Mouse (Mus musculus): ENCODE measurements around the gene Hdgf.

Gene Hdgf

DNA sequence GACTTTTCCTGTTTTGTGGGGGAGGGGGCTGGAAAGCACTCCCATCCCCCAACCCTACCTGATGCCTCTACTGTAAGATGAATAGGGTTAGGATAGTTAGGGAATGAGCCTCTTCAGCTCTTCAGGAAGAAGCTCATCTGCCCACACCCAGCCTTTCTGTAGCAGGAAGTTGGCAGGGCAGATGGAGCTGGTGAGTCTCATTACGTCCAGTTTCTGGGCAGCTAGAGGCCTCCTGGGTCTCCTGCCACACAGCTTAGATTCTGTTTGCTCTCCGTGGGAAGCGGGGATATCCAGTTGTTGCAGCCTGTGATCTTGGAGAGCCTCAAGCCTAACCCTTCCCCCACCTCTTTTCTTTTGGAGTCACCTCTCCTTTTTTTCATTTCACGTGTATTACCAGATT lies 3.8 kb downstream of the Hdgf start:
- DNase-seq (ENCODE audit: low read depth) = no peak

GRCm38 (mm10) chr3:87910573-87911141 lies 4.5 kb downstream of the Hdgf start:
- DNase-seq (ENCODE audit: low read depth) = no peak

- DNase-seq (ENCODE audit: low read depth) = no peak
Observed at GRCm38 (mm10) chr3:87913491-87913890, 7.4 kb downstream of the Hdgf start.

GRCm38 (mm10) chr3:87913891-87914290 lies 7.8 kb downstream of the Hdgf start:
- no peak for DNase-seq (ENCODE audit: low read depth)

GRCm38 (mm10) chr3:87916990-87917389 lies 10.9 kb downstream of the Hdgf start:
- no peak for DNase-seq (ENCODE audit: low read depth)

- no peak for DNase-seq (ENCODE audit: low read depth)
Observed at GRCm38 (mm10) chr3:87918551-87918950, 12.4 kb downstream of the Hdgf start.

DNA sequence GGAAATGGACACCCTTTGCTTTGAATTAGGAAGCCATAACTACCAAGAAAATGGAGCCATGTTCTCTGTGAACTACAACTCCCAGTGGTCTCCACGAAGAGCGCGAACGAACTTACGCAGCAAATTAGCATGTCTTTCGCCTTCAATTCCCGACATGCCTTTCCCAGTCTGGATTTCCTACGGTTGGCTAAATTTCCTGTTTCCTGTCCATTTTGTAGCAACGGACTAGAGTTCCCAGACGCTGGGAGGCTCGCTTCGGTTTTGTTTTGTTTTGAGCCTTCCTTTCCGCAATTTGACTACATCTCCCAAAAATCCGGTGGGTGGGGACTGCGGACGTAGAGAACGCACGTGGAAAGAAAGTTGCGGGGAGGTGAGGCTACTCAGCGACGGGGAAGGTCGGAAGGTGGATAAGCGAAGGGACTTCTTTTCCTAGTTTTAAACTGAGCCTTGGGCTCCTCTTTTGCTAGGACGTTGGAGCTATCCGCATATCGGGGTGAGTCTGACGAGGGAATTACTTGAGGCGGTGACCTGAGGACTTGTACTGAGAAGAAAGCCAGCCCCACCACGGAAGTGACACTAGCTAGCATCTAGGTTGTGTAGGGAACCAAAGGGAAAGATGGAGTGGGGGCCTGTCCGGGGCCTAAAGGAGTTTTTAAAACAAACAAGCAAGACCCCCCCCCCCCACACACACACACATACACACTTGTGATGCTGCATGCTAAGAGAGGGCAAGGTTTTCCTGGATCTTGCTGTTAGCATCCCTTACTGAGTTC lies 13.4 kb downstream of the Hdgf start, which contains the start of gene Mrpl24:
Gene Mrpl24 (plus strand): TSS at position 171 of the 773 bp plus-strand sequence.
- DNase-seq (ENCODE audit: low read depth) = peak; percentile 84

DNA sequence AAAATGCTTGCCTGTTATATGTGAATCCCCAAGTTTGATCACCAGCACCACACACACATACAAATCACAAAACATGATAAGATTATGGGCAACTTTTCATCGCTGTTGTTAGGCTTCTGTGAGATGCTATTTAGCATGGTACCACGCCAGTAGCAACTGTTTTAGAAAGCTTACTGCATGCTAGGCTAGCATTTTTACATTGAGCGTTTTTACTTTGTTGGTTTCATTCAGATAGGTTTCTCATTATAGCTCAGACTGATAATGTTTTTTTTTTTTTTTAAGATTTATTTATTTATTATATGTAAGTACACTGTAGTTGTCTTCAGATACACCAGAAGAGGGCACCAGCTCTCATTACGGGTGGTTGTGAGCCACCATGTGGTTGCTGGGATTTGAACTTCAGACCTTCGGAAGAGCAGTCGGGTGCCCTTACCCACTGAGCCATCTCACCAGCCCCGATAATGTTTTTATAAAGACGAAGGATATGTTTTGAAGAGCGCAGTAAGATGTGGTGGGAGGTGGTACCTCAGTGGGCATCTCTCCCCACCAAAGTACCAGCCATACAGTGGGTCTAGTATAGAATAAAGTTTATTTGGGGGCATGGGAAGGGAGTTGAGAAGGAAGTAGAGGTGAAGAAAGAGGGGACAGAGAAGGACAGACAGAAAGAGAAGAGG lies 14.3 kb downstream of the Hdgf start:
- no peak for DNase-seq (ENCODE audit: low read depth)

GRCm38 (mm10) chr3:87924996-87925395 lies 18.9 kb downstream of the Hdgf start:
- DNase-seq (ENCODE audit: low read depth) = no peak

DNA sequence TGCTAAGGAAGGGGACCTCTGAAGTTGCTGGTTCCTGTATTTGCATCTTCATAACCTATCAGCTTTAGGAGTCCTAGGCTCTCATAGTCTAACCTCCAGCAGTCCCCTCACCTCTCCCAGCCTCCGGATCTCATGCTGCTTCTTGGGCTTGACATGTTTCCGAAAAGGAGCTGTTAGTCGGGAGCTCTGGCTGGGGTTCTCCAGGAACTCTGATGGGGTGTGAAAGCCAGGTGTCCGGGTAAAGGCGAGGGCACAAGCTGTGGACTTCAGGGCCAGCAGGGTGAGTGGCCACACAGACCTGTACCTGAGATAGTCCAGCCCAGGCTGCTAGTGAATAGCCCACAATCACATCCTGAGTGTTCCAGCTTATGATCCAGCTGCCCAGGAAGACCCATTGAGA lies 21.3 kb downstream of the Hdgf start:
- no peak for DNase-seq (ENCODE audit: low read depth)

DNA sequence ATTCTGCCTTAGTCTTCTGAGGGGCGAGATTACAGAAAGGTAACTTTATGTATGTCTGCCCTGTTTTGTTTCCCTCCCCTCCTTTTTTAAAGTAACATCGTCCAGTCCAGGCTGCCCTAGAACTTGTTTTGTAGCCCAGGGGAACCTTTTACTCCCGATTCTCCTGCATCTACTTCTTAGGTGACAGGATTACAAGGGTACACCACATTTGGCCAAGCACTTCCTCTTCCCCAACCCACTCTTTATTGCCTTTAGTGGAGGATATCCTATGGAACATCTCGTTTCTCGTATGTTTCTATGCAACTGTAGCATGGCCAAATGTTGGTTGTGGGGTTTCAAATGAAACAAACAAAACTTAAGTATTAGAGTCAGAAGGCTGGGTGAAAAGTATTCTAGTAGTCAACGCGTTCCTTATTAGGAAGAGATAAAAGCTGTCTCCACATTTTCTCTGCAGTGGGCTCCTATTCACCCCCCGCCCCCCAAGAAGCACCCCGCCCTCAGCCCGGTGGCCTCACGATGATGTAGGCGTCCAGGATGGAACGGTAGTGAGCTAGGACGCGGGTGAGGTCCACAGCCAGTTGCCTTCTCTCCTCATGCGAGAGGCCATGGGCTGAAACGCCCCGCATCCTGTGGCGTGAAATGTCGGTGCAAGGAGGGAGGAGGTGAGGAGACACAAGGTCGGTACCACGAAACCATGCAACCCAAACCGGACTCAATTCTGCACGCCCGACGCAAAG lies 23.4 kb downstream of the Hdgf start:
- no peak for DNase-seq (ENCODE audit: low read depth)

- peak; percentile 94 for DNase-seq (ENCODE audit: low read depth)
Observed at GRCm38 (mm10) chr3:87930078-87930795, 24.1 kb downstream of the Hdgf start, which contains the start of the genes Isg20l2 and Rrnad1. Isg20l2 (plus strand) TSS chr3:87930314. Rrnad1 (minus strand) TSS chr3:87930717.

GRCm38 (mm10) chr3:87934026-87934425 lies 27.9 kb downstream of the Hdgf start:
- DNase-seq (ENCODE audit: low read depth) = no peak

DNA sequence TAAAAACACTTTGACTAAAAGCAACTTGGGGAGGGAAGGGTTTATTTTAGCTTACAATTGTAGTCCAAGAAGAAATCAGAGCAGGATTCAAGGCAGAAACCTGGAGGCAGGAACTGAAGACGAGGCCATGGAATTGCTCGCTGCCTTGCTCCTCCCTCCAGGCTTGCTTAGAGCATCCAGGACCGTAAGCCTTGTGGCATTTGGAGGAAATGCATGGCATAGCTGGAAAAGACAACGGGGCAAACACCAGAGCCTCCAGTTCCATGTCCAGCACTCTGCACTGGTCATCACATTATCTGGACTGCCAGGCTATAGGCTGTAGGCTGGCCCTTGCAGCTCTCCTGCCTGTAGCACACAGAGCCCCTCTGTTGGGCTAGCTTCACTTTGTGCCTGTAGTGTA lies 28.4 kb downstream of the Hdgf start:
- DNase-seq (ENCODE audit: low read depth) = no peak

DNA sequence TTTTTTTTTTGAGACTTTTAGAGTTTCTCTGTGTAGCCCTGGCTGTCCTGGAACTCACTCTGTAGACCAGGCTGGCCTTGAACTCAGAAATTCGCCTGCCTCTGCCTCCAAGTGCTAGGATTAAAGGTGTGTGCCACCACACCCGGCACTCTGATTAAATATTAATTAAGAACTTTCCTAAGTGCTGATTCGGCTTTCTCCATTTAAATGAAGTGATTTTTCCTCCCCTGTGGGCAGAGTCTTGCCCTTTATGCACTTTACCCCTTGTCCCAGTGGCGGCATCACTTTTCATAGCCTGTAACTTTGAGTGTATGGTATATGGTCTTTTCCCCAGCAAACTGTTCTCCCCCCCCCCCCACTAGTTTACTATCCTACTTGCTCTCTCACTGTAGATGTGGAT lies 29.1 kb downstream of the Hdgf start:
- DNase-seq (ENCODE audit: low read depth) = no peak

DNA sequence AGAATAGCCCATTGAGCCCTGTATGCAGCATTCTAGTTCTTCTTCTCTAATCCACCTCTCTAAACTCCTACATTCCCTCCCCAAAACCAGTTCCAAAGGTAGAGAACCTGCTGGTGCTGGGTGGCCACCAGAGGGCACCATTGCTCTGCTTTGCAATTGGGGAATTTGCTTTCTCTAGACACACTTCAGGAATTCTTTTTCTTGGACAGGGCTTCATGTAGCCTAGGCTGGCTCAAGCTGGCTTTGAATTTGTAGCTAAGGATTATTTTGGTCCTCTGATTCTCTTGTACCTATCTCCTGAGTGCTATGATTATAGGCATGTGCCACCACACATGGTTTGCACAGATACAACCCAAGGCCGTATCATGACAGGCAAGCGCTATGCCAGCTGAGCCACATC lies 29.7 kb downstream of the Hdgf start:
- DNase-seq (ENCODE audit: low read depth) = peak; percentile 52

GRCm38 (mm10) chr3:87940611-87941010 lies 34.5 kb downstream of the Hdgf start:
- no peak for DNase-seq (ENCODE audit: low read depth)

GRCm38 (mm10) chr3:87942471-87942870 lies 36.4 kb downstream of the Hdgf start:
- DNase-seq (ENCODE audit: low read depth) = no peak

DNA sequence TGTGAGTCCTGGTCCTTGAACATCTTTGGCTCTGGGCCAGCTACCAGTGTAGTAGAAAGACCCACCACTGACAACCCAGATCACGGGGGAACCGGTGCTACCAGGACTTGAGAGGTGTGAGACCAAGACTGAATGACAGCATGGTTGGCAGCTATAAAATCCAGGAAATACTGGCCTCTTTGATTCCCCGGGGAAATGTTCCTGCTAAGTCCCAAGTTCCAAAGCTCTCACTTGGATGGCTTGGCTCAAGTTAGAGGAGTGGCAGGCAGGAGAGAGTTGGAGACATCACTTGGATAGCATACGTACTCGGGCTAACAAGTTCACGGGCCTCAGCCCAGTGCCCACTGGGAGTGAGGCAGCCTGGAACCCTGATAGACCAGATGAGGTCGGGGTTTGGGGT lies 37.5 kb downstream of the Hdgf start:
- DNase-seq (ENCODE audit: low read depth) = no peak

GRCm38 (mm10) chr3:87944838-87945600 lies 38.9 kb downstream of the Hdgf start:
- no peak for DNase-seq (ENCODE audit: low read depth)
